Mouse (Mus musculus) adrenal gland, postnatal 10 days (tissue): Measurements from ENCODE around the gene Pola2. TPM values are rescaled to one million over a fixed set of nuclear protein-coding genes. Genes with fewer than 3 reads are reported as not detected.

ENCODE experiments used
- DNase-seq: peaks from one replicate; pipeline ENCODE4 v3.0.0; 2021; ENCODE audit warnings: mixed read lengths
- total RNA-seq, 2 experiments: library from RNA; stranded (reverse); gene quantifications; 2 replicates each; pipeline ENCODE4 v1.2.3; 2021

Pola2 gene
- total RNA-seq, 2 experiments from 2014 or later: 21.3 to 28.0 TPM

DNA sequence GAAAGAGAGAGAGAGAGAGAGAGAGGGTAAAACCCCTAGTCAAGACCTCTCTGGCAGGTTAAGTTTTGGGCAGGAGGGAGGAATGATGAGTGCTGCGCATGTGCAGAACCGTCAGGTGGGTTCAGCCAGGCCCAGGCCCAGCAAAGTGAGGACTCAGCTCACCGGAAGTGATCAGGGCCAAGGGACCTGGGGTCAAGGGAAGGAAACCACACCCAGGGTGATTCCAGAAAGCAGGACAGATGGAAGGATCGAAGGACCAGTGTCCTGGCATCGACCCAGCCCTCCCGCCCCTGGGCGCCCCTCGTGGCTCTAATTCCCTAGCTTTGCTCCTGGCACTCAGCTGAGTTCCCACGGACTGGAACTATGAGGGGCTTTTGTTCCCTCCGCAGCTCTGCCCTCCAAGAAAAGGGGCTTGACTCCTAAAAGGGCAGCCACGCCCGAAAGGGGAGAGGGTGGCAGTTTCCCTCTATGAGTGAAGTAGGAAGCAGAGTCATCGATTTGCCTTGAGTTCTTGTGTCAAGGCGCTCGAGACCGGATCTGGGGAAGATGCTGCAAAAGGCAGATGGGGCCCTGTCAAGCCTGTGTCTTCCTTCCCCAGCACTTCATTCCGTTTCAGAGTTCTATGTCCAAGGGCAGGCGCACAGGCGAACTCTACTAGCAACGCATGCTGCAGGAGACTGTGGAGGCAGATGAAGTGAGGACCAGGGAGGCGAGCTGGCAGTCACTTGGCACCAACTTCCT, 26.7 kb downstream of the Pola2 start:
- DNase-seq: no peak

DNA sequence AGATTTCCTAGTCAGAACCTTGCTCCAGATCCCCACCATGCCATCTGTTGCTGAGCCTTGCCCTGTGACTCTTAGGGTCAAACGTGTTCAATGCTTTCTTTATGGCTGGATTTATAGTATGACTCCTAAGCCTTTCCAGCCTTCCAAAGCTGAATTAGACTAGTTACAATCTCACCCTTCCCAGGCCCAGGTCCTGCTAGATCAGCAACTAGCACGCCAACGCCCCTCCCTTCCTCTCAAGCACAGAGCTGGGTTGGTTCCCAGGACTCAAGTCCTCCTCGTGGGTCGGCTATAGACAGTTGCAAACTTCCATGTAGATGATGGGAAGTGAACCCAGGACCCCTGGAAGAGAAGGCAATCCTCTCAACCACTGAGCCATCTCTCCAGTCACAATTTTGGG, 28.3 kb downstream of the Pola2 start:
- peak; percentile 20 for DNase-seq

DNA sequence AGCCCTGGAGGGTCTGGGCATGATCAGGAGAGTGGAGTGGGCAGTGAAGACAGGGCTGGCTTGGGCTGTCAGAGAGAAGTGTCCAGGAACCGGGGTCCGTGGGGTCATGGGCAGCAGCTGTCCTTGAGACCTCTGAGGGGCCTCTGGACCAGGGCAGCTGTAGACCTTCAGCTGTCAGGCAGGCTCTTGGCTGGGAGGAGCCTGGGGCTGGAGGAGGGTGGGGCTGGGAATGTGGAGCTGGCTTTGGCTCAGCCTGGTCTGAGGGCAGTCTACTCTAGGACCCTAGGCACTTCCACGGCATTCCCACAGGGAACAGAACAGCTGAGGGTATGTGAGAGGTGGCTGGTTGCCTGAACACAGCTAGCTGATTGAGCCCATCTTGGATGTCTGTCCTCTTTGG, 28.7 kb downstream of the Pola2 start:
- DNase-seq: peak; percentile 70

DNA sequence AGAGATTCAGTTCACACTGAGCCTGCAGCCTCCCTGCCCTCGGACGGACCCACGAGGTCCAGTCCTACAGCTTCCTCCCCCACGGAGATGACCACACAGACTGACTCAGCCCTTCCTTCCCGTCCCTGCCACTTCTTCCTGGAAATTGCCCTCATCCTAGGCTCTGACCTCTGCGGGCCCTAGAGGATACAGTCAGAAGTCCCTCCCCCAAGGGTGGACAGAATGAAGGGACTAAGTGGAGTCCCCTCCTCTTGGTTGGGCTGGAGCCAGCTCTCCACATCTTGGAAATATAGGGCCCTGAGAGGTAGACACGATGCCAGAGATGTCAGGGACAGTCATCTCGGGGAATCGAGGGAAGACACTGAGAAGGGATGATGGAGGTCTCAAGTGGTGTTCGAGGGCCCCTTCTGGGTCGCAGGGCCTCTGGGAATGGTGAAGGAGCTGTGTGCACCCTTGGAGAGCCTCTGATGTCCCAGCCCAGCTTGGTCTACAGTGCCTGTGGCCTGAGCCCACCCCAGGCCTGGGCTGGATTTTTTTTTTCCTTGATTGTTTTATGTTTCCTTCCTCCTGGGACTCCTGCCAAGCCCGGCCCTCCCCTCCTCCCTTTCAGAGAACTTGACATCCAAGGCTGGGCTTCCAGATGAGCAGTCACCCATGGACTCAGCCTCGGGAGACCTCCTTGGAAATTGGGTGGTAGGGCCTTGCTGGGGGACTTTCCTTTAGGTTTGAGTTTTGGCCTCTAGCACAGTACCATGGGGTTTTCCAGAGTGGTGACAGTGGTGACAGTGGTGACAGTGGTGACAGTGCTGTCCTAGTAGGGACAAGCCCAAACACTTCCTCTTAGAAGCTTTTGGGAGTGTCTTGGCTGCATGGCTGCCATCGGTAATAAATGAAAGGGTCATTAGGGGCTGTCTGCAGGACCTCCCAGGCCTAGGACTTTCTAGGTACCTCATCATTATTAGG, 34.1 kb downstream of the Pola2 start:
- peak; percentile 80 for DNase-seq

DNA sequence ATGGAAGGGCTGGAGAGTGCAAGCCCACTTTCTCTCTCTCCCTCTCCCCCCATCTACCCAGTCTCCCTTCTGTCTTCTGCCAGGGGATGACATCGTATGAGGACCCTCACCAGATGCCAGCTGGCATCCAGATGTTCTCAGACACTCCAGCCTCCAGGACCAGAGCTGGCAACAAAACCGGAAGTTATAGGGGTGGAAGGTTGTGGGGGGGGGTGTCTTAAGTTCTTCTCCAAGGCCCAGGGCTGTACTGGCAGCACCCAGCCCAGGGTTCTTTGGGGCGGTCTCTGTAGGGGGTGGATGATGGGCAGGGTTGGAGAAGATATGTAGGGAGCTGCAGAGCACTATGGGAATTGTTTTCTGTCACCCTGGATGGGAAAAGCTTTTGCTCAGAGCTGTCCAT, 35.5 kb downstream of the Pola2 start:
- no peak for DNase-seq

DNA sequence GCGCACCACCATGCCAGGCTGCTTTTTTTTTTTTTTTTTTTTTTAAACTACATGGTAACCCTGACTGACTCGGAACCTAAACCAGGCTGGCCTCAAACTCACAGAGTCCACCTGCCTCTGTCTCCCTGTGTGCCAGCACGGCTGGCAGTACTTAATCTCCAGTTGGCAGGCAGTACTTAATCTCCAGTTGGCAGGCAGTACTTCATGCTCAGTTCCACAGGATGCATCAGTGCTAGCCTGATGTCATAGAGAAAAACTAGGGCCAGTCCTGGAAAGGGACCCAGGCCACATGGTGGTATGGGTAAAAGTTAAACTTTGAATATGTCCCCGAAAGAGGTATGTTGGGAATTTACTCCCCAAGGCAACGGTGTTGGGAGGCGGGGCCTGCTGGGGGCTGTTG, 35.9 kb downstream of the Pola2 start:
- no peak for DNase-seq

DNA sequence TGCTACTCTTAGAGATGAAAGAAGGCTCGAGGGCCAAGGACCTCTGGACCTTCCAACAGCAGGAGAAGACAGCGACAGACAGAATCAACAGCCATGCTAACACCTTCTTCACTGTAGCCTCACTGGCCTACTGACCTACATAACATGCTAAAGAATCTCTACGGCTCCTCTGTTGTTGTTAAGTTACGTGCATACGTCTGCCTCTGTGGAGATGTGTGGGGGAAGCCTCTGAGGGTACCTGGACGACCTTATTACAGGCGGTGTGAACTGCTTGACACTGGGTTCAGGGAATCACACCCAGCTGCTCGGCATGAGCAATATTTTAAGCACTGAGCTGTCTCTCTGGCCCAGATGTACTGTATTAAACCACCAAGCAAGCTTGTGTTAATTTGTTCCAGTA, 36.5 kb downstream of the Pola2 start:
- no peak for DNase-seq

DNA sequence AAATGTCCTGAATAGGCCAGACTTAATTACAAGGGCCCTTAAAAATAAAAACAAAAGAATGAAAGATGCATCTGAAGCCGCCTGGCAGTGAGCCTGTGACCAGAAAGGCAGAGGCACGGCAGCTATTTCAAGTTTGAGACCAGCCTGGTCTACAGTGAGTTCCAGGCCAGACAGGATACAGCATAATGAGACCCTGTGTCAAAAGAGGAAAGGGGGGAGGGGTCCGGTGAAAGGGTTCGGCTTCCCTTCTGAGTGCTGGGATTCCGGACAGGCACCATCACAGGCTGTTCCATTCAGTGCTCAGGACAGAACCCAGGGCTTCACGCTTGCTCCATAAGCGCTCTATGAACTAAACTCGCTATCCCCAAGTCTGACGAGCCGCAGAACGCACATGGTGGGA, 37.0 kb downstream of the Pola2 start:
- DNase-seq: no peak

DNA sequence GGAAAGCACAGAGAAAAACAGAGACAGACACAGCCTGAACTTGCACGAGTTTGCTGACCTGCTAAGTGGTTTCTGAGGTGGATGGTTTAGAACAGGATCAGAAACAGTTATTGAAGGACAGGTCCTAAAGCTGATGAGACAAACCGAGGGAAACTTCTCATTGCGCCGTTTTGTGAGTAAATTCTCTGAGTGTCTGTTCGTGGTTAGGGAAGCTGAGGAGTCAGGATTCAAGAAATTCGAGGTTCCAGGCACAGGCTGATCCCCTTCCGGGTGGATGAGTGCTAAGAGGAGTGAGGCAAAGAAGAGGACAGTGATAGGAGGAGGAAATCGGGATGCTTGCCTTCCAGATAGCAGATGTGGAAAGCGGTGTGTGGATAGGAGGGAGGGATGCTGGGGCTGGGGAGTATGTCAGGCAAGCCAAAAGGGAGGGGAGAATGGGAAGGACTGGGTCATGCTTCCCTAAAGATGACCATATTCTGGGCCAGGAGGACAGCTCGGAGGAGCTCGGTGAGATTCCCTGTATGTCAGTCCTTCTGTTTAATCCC, 38.6 kb downstream of the Pola2 start:
- DNase-seq: no peak

DNA sequence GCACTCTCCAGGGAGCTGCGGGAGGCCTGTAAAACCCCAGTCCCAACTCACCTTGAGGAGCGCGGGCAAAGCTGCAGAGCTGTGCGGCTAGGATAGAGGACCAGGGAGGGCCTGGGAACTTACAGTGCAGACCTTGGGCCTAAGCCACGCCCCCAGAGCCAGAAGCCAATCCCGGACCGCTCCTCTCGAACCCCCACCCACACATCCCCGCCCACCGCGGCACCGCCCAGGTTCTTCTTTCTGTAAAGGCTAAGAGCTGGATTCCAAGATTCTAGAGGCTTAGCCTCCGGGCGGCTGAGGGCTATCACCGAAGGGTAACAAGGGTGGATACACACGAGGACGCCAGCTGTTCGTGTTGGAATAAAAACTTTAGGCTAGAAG, 39.3 kb downstream of the Pola2 start, which contains the start of gene Cdc42ep2:
Cdc42ep2 (minus strand) TSS at position 104 of the 381 bp plus-strand sequence.
- peak; percentile 98 for DNase-seq

DNA sequence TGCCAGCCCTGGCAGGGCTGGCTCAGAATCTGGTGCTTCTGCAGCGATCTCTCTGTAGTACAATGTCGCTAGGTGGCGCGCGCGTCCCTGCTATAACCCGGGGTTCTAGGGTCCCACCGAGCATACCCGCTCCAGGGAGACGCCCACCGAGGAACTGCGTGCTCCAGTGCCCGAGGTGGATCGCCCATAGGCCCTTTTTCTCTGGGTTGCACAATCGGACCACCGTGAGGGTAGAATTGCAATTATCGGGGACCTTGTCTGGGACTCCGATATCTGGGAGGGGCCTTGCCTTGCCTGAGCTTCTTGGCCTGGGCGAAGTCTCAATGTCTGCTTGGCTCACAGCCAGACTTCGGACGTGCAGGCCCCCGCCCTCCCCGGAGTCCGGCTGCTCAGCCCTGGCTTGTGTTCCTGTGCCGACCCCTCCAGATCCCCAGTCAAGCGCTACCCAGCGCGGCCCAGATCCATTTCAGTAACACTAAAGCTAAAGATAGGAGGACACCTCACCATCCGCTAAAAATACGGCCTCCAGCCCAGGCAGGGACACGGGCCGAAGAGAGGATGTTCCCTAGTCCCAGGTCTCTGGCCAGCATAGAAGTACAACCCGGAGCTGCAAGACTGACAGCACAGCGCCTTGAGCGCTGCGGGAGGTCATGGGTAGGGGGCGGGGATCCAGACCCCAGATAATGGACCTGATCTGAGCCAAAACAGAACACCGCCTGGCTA, 39.9 kb downstream of the Pola2 start:
- DNase-seq: peak; percentile 93

DNA sequence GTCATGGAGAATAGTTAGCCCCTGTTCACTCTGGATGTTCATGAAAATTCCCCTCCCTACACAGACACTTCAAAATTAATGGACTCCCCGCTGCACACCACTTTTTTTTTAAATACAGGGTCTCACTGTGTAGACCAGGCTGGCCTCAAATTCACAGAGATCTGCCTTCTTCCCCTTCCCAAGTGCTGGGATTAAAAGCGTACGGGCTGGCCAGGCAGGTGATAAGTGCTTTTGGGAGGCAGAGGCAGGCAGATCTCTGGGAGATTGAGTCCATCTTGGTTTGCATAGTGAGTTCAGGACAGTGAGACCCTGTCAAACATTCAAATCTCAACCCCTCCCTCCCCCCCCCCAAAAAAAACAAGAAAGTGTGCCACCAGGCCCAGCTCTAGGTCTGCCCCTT, 41.0 kb downstream of the Pola2 start:
- no peak for DNase-seq

DNA sequence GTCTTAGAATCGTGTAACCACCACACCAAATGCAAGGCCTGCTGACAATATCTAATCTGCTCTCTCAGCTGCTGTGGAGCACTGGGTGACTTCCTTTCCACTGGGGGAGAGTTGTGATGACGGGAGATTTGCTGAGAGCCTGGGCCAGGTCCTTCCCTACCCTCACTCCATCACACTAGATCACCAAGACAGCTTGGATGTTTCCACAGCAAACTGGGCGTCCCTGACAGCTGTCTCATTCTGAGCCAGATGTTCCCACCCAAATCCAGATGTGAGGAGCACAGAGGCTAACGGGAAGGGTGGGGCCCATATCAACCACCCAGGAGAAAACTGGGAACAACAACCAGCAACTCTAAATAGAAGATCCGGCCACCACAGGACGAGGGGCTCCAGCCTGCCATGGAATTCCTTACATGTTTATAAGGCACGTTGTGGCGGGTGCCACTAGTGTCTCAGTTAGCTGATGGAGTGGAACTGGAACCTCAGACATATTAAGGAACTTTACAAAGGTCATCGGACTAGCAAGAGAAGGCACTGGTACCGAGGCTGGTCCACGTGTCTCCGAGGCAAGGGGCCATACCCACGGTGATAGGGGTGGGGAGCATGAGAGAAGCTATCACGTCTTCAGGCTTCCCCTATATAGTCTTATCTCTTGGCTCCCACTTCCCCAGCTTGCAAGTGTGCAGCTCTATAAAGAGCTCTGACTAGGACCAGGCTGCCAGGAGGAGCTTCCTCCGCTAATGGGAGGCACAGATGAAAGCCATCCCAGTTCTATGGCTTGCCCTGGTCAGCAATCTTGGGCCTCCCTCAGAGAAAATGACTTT, 41.7 kb downstream of the Pola2 start:
- DNase-seq: no peak

DNA sequence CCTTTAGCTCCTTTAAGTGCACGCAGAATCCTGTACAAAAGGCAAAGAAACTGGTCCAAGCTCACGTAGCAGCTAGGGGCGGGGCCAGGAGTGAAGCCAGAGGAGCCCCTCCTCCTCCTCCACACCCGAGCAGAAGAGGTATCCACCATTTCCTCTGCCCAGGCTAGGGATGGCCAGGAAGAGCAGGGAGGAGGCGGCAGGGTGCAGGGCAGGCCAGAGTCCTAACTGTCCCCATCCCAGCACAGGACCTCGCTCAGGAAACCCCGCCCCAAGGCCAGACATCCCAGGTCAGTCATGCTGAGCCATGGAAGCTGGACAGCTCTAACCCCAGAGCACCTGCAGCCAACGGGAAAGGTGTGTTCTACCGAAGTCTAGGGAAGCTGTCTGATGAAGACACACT, 42.3 kb downstream of the Pola2 start:
- DNase-seq: peak; percentile 22

DNA sequence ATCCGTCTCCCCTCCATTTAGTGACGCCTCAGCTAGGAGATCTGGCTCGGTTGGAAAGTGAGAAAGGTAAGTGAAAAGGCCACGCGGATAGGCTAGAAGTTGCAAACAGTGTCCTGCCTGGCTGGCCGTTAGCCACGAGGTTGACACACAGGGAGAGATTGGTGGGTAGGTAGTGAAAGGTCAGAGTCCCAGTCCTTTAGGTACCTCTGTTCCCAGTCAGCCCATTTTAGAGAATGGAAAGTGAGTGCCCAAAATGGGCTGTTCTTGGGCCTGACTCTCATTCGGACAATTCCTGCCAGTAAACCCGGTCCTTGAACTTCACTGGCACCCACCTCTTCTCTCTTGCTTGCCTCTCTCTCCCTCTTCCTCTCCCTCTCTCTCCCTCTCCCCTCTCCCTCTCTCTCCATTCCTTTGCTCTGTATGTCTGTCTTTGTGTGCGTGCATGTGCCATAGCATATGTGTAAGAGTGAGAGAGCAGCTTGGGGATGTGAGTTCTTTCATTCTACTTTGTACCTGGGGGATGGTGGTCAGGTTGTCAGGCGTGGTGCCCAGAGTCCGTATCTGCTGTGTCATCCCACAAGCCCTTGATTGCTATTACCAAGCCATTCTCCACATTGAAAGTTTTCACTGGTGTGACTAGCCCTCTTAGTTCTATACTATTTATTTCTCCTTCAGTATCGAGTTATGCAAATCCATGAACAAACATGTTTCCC, 50.8 kb downstream of the Pola2 start, which contains the start of gene Dpf2:
Dpf2 (minus strand) TSS at position 4 of the 713 bp plus-strand sequence.
- no peak for DNase-seq

DNA sequence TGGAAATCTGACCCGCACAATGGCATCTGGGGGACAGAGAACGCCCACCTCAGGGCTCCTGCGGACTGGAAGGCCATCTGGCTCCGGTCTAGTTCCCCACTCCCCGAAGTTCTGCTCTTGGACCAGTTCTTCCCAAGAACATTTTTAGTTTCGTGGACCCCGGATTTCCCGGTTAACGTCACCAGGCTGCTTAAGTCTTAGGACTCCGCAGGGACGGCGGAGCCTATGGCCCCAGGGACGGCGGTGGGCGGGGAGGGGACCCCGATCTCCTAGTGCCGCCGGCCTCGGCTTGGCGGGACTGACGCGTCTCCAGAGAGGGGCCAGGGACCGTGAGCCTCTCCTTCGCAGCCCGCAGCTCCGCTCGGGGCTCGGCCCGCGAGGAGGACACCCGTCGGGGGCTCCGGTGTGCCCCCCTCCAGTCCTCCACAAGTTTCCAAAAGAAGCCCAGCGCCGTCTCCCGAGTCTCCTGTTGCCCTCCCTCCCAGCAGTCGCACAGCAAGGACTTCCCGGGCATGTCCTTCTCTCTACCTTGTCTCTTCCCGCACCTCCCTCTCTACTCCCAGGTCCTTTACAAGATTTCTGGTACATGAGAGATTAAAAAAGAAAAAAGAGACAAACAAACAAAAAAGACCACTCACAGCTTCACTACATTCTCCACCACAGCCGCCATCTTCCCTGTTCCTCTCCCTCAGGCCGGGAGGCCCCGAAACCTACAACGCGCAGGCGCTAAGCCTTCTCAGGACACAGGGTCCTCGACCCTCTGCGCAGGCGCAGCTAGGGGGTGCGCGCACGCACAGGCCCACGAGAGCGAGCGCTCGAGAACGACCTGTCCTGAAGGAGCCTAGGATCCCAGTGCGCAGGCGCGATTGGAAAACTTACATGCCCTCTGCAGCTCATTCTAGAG, 51.6 kb downstream of the Pola2 start:
- peak; percentile 99 for DNase-seq

DNA sequence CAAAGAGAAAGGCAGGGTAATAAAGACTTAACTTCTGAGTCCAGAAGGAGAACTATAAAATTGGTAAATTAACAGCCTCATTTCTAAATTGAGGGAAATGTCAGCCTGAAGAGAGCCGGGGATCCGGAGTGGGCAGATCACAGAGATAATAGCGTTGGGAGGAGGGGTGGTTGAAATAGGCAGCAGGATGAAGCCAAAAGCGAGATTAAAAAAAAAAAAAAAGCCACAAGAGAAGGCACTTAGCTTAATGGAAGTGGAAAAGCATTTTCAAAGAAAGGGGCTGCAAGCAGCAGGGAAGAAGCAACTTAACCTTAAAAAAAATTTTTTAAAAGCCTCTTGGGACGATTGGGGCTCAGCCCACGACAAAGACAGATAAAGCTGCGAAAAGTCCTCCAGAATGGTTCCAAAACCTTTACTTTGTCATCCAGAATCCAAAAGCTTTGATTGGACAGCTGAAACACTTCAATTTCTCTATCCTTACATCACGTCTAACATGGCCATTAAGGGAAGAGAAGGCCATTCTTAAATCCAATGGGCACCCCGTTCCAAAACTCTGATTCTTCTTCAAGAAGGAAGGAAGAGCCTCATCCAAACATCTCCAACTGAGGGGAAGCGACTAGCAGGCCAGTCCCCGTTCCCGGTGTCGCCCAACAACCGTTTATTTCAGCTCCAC, 52.4 kb downstream of the Pola2 start:
- DNase-seq: no peak

DNA sequence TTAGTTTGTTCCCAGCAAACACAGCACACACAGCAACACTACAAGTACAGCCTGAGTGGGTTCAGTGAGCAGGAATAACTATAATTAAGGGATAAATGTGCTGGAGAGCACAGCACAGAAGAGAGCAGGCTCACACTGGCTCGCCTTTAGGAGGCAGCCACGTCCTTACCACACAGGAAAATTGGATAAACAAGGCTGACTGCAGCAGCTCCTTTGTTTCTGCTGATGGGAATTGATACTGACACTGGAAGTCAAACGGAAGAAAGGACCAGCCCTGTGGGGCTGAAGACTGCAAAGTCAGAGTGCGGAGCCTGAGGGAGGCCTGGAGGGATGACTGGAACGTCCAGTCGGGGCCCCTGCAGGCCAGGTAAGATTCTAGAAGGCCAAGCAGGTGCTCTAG, 53.8 kb downstream of the Pola2 start:
- DNase-seq: no peak

DNA sequence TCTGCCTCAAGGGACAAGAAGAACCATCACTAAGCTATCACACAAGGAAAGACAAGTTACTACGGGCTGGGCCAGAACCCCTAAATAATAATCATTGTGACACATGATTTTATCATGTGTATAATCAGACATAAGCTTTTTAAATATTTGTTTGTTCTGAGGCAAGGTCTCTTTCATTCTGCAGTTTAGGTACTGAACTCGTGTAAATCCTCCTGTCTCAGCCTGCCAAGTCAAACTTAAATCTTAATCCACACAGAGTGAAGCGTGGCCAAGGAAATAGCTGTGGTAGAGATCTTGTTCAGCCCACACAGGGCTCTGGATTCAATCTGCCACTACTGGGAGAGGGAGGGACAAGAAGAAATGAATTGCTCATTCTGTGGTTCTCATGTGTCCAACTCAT, 56.7 kb downstream of the Pola2 start:
- DNase-seq: no peak
